Mouse (Mus musculus): ENCODE measurements at regions not wholly inside any gene's neighbourhood (a gene's known extent, or its start where the extent isn't known, plus 50 kb on each side); places are given as distances from the start of the nearest gene placed in this dataset.

- Histone ChIP-seq H3K27me3 (ENCODE audit: control insufficient read depth, insufficient read depth, low read length) (no peaks in the 10 kb centered on the region), H3K4me3 (ENCODE audit: extremely low read depth, insufficient read depth, insufficient read length) (no peak overlapping the region), H3K36me3 (ENCODE audit: control insufficient read depth, insufficient read depth, low read length) (no peaks in the 10 kb centered on the region), H3K27ac (ENCODE audit: insufficient read depth, low read length) (no peak overlapping the region), H3K4me1 (ENCODE audit: control insufficient read depth, insufficient read depth, insufficient read length) (no peaks in the 10 kb centered on the region)
- TF ChIP-seq CTCF (IDR thresholded peaks at IDR 0.05; ENCODE audit: extremely low read depth, insufficient read depth, insufficient read length, insufficient replicate concordance) = no peak
- TF ChIP-seq POLR2A (IDR thresholded peaks at IDR 0.05; ENCODE audit: low read depth, low read length) = no peak
- no peak for DNase-seq (ENCODE audit: low read depth in 1 of 2, low spot score in 2 of 2)
Observed at GRCm38 (mm10) chr16:15074407-15074806, 168.0 kb downstream of the Efcab1 start.

DNA sequence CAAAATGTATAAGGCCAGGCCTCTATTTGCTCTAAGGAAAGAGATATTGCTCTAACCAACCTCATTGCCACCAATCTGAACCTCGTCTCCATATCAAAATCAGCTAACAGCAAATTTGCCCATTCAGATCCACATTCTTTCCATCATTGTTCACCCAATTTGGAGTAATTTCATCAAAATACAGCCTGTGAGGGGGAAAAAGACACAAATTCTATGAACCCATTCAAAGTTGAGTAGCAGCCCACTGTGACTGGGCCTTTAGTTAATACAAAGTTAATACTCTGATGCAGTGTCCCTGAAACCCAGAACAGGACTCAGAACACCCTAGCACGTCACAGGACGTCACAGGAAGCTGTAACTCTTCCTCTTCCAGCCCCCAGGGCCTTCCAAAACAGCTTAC, 177.3 kb downstream of the Efcab1 start:
- Histone ChIP-seq H3K27ac (ENCODE audit: insufficient read depth, low read length) (no peak overlapping the region), H3K4me1 (ENCODE audit: control insufficient read depth, insufficient read depth, insufficient read length) (no peaks in the 10 kb centered on the region), H3K27me3 (ENCODE audit: control insufficient read depth, insufficient read depth, low read length) (no peaks in the 10 kb centered on the region), H3K4me3 (ENCODE audit: extremely low read depth, insufficient read depth, insufficient read length) (no peak overlapping the region), H3K36me3 (ENCODE audit: control insufficient read depth, insufficient read depth, low read length) (no peaks in the 10 kb centered on the region)
- WGBS = 44% methylated on average over 3 of the region's 3 CpGs
- TF ChIP-seq CTCF (IDR thresholded peaks at IDR 0.05; ENCODE audit: extremely low read depth, insufficient read depth, insufficient read length, insufficient replicate concordance) (no peak), POLR2A (IDR thresholded peaks at IDR 0.05; ENCODE audit: low read depth, low read length) (no peak)
- no peak for DNase-seq (ENCODE audit: low read depth in 1 of 2, low spot score in 2 of 2)

- Histone ChIP-seq H3K36me3 (ENCODE audit: control insufficient read depth, insufficient read depth, low read length) (no peaks in the 10 kb centered on the region), H3K4me3 (ENCODE audit: extremely low read depth, insufficient read depth, insufficient read length) (no peak overlapping the region), H3K27me3 (ENCODE audit: control insufficient read depth, insufficient read depth, low read length) (no peaks in the 10 kb centered on the region), H3K27ac (ENCODE audit: insufficient read depth, low read length) (no peak overlapping the region), H3K4me1 (ENCODE audit: control insufficient read depth, insufficient read depth, insufficient read length) (no peaks in the 10 kb centered on the region)
- TF ChIP-seq CTCF (IDR thresholded peaks at IDR 0.05; ENCODE audit: extremely low read depth, insufficient read depth, insufficient read length, insufficient replicate concordance) = no peak
- 37% methylated on average over 10 of the region's 10 CpGs for WGBS
- no peak for DNase-seq (ENCODE audit: low read depth in 1 of 2, low spot score in 2 of 2)
Observed at GRCm38 (mm10) chr16:15084147-15084752, 177.8 kb downstream of the Efcab1 start.

DNA sequence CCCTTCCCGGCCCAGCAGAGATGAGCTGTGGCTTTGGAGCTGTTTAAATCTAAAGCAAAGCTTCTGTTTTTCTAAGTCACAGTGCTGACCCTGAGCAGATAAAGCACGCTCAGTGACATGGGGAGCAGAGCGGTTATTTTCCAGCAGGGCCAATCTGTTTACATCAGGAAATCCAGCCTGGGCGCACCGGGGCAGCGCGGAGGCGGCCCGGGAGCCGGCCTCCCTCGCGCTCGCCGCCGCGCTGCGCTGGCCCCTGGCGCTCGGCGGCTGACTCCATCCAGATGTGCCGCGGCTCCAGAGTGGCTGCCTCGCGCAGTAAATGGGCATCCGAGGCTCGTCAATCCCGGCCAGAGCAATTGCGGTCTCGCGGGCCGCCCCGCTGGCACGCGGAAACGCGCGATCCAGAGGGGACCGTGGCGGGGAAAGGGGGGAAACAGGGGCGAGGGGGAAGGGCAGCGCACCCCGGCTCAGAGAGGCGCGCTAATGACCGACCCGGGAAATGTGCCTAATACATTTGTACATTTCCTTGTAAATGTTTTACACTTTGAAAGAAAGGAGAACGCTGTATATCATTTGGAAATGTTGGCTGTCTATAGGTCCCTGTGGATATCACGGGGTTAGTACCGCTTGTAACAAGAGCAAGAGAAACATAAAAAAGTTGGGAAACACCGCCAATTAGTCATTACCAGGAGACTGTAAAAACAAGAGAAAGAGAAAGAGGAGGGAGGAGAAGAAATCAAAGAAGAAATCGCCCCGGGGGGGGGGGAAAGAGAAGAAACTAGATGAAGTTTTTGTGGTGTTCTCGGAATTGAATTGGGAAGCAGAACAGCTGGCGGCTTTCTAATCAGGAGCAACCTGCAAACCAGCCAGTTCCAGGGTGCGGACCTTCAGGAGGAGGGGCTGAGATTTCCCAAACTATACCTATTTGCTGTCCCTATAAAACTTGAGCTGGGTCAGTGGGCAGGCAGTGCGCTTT, 178.6 kb downstream of the Efcab1 start:
- no peak for TF ChIP-seq CTCF (IDR thresholded peaks at IDR 0.05; ENCODE audit: extremely low read depth, insufficient read depth, insufficient read length, insufficient replicate concordance)
- TF ChIP-seq POLR2A (IDR thresholded peaks at IDR 0.05; ENCODE audit: low read depth, low read length) = no peak
- Histone ChIP-seq H3K4me1 (ENCODE audit: control insufficient read depth, insufficient read depth, insufficient read length) (no peaks in the 10 kb centered on the region), H3K4me3 (ENCODE audit: extremely low read depth, insufficient read depth, insufficient read length) (no peak overlapping the region), H3K36me3 (ENCODE audit: control insufficient read depth, insufficient read depth, low read length) (no peaks in the 10 kb centered on the region), H3K27ac (ENCODE audit: insufficient read depth, low read length) (no peak overlapping the region), H3K27me3 (ENCODE audit: control insufficient read depth, insufficient read depth, low read length) (no peaks in the 10 kb centered on the region)
- DNase-seq (ENCODE audit: low read depth in 1 of 2, low spot score in 2 of 2) = no peak
- WGBS = 5% methylated on average over 55 of the region's 56 CpGs

- WGBS = 86% methylated on average over 4 of the region's 4 CpGs
Observed at GRCm38 (mm10) chr16:15086556-15086955, 180.2 kb downstream of the Efcab1 start.

DNA sequence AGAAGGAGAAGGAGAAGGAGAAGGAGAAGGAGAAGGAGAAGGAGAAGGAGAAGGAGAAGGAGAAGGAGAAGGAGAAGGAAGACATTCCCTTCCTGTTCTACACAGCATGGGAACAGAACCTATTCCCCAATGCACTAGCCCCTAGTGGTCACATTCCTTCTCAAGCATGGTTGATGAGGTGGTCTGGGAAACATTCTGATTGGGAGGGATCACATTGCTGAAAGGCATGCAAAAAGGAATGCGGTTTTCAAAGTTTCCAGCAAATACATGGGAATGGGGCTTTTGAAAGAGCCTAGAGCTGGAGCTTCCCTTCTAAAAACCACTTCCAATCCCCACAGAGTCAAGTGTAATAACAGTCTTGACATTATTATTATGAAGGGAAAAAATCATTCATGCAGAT, 197.5 kb downstream of the Efcab1 start:
- Histone ChIP-seq H3K4me3 (ENCODE audit: extremely low read depth, insufficient read depth, insufficient read length) (no peak overlapping the region), H3K27ac (ENCODE audit: insufficient read depth, low read length) (no peak overlapping the region), H3K27me3 (ENCODE audit: control insufficient read depth, insufficient read depth, low read length) (no peaks in the 10 kb centered on the region), H3K4me1 (ENCODE audit: control insufficient read depth, insufficient read depth, insufficient read length) (no peaks in the 10 kb centered on the region), H3K36me3 (ENCODE audit: control insufficient read depth, insufficient read depth, low read length) (no peaks in the 10 kb centered on the region)
- TF ChIP-seq POLR2A (IDR thresholded peaks at IDR 0.05; ENCODE audit: low read depth, low read length) (no peak), CTCF (IDR thresholded peaks at IDR 0.05; ENCODE audit: extremely low read depth, insufficient read depth, insufficient read length, insufficient replicate concordance) (no peak)
- WGBS = 64% methylated on average over 1 of the region's 1 CpGs
- DNase-seq (ENCODE audit: low read depth in 1 of 2, low spot score in 2 of 2) = no peak

More at GRCm38 (mm10) chr16:15086556-15086955, 180.2 kb downstream of the Efcab1 start:
- no peak for TF ChIP-seq CTCF (IDR thresholded peaks at IDR 0.05; ENCODE audit: extremely low read depth, insufficient read depth, insufficient read length, insufficient replicate concordance)
- no peak for TF ChIP-seq POLR2A (IDR thresholded peaks at IDR 0.05; ENCODE audit: low read depth, low read length)
- no peaks in the 10 kb centered on the region for H3K27me3 ChIP-seq (ENCODE audit: control insufficient read depth, insufficient read depth, low read length)
- no peaks in the 10 kb centered on the region for H3K4me1 ChIP-seq (ENCODE audit: control insufficient read depth, insufficient read depth, insufficient read length)
- H3K4me3 ChIP-seq (ENCODE audit: extremely low read depth, insufficient read depth, insufficient read length) = no peak overlapping the region
- DNase-seq (ENCODE audit: low read depth in 1 of 2, low spot score in 2 of 2) = no peak
- H3K27ac ChIP-seq (ENCODE audit: insufficient read depth, low read length) = no peak overlapping the region
- no peaks in the 10 kb centered on the region for H3K36me3 ChIP-seq (ENCODE audit: control insufficient read depth, insufficient read depth, low read length)

DNA sequence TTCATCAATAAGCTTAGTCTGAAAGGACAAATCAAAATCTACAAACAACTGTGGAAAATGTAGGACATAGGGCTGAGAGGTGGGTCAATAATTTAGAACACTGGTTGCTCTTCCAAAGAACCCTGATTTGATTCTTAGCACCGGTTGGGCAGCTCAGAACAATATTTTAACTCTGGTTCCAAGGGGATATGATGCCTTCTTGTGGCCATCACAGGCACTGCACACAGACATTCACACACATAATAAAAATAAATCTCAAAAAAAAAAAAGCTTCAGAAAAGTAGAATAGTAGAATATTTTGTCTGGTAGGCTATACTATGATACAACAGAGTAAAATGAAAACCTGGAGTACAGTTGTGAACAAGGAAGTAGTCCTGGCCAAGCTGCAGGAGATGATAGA, 200.8 kb downstream of the Efcab1 start:
- H3K36me3 ChIP-seq (ENCODE audit: control insufficient read depth, insufficient read depth, low read length) = no peaks in the 10 kb centered on the region
- no peak for DNase-seq (ENCODE audit: low read depth in 1 of 2, low spot score in 2 of 2)
- no peaks in the 10 kb centered on the region for H3K27me3 ChIP-seq (ENCODE audit: control insufficient read depth, insufficient read depth, low read length)
- no peak overlapping the region for H3K4me3 ChIP-seq (ENCODE audit: extremely low read depth, insufficient read depth, insufficient read length)
- H3K4me1 ChIP-seq (ENCODE audit: control insufficient read depth, insufficient read depth, insufficient read length) = no peaks in the 10 kb centered on the region
- WGBS = 86% methylated on average over 1 of the region's 1 CpGs
- H3K27ac ChIP-seq (ENCODE audit: insufficient read depth, low read length) = no peak overlapping the region
- TF ChIP-seq POLR2A (IDR thresholded peaks at IDR 0.05; ENCODE audit: low read depth, low read length) (no peak), CTCF (IDR thresholded peaks at IDR 0.05; ENCODE audit: extremely low read depth, insufficient read depth, insufficient read length, insufficient replicate concordance) (no peak)

Measured in spleen, adult 2 months (tissue).